Mouse (Mus musculus) gastrocnemius, postnatal 4 days (tissue): ENCODE measurements around the gene Plod3. TPM values are rescaled to one million over a fixed set of nuclear protein-coding genes. Genes with fewer than 3 reads are reported as not detected.
"Not testable (repeated sequence)": the region's sequence is repeated elsewhere in the genome, so short reads cannot be mapped to it uniquely, and the experiment has no call there.

Experiments
- DNase-seq, 2 experiments: peaks; one replicate each; pipeline ENCODE4 v3.0.0; 2021 to 2022; ENCODE audit warnings: low spot score in 2 of 2, mixed read lengths in 2 of 2
- long read RNA-seq, 2 experiments: library from polyadenylated mRNA; stranded (forward); transcript quantifications; one replicate each; pipeline ENCODE4 v2.0.0; 2021
- total RNA-seq, 2 experiments: library from RNA; stranded (reverse); gene quantifications; 2 replicates each; pipeline ENCODE4 v1.2.3; 2021

Gene Plod3
- 10 to 100 TPM; 40.9 to 46.4 TPM for total RNA-seq
- long read RNA-seq, experiment 1, transcript Plod3-201 (19 exons, 3,280 nt) = major isoform, 46 of 65 reads
- long read RNA-seq, experiment 1, partial matches to known transcripts = 13 of 65 reads
- long read RNA-seq, experiment 1, other reads (novel, unspliced or antisense) = 6 of 65 reads
- long read RNA-seq, experiment 2, transcript Plod3-201 (19 exons, 3,280 nt) = major isoform, 48 of 66 reads
- long read RNA-seq, experiment 2, partial matches to known transcripts = 6 of 66 reads
- long read RNA-seq, experiment 2, other reads (novel, unspliced or antisense) = 12 of 66 reads

DNA sequence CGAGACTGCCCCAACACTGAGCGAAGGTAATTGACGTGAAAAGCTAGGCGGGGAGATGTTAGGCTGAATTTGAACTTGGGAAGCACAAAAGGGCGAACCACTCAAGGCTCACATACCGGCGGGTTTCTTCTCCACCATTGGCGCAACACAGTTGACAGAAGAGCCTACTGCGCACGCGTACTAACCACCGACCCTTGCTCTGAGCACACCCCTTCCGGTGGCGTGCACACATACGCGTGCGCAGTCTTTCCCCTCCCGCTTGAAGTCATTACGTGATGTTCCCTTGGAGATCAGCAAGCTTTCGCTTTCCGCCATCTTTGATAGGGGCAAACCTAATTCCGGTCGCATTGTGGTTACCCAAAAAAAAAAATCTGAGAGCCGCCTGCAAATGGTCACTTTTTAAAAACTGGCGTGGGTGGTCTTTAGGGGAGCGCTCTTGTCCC is at the start of gene Plod3:
Gene Plod3, plus strand, starts transcription at position 325 of the 443 bp plus-strand sequence.
- peak; percentile 92 to 97 for DNase-seq

DNA sequence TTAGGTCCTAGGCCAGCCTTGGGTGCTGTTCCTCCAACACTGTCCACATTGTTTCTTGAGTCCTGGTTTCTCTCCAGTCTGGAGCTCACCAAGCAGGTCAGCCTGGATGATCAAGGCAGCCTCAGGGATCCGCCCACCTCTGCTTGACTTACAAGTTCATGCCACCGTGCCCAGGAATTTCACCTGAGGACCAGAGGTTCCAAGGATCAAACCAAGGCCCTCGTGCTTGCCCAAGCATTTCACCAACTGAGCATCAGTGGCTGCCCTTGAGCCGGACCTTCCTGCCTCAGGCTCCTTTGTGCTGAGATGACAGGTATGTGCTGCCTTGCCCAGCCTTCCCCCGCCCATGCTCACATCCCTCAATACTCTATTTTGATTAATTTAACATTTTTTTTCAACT is 49.2 kb upstream of the Plod3 start:
- DNase-seq = no peak

DNA sequence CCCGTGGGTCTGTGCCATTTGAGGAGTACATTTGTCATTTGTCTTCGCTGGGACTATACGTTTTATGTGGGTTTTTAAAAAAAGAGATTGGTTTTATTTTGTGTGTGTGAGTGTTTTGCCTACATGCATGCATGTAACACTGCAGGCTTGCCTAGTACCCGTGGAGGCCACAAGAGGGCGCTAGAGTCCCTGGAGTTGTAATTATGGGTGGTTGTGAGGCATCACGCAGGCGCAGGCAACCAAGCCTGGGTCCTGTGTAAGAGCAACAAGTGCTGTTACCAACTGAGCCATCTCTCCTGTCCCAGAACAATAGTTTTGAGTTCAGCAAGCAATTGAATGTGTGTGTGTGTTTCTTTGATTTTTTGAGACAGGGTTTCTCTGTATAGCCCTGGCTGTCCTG is 47.5 kb upstream of the Plod3 start:
- no peak for DNase-seq

DNA sequence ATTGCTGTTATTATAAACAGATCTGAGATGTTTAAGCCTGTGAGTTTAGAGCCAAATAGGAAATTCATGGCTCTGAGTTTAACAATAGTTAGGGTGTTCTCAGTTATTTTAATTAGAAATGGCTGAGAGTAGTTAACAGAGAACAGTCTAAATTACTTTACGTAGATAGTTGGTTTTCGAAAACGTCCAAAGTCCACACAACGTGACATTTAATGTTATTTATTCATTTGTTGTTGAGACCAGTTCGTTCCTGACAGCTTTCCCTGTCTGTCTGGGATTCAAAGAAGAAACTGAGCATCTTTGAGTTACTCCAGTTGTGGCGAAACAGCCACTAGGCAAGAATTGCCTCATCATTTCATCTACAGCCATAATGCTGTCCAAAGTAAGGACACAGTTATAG is 46.8 kb upstream of the Plod3 start:
- DNase-seq = not testable (repeated sequence)

DNA sequence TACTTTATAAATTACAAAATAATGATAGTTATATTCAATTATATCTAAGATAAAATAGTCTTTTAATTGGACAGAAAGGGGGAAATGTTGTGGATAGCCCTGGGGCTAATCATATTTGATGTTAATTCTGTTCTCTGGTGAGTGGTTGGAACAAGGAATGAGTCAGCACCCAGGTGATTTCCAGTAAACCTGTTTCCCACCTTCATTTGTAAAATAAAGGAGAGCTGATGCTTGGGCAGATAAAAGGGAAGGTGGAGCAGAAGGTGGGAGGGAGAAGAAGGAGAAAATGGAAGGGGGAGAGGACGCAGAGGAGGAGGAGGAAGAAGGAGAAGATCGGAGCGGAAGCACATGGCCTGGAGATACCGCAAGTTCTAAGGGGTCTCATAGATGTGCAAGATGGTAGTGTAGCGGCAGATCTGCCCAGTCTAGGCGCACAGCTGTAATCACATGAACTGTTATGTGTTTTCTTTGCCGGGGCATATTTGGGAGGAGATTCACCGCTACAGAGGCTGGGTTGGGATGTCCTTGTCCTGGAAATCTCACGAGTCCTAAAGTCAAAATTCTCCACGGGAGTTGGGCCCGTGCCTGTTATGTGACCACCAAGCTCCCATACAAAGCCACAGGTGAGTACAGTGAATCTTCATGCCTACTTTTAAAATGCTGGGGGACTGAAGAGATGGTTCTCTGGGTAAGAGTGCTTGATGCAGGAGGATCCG is 45.8 kb upstream of the Plod3 start:
- DNase-seq = no peak

DNA sequence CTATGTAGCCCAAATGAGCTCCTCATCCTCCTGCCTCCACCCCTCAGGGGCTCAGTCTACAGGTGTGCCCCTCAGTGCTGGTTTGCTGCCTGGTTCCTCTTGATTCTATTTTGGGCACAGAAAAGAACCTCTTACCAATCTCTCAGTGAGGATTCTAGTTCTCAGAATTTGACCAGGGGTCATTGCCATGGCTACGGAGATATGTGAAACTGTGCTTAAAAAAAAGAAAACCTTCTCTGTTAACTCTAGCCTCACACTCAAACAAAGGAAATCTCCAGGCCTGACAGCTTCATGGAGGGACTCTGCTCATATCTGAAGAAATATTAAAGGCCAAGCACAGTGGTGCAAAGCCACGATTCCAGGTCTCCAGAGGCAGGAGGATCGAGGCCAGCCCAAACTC is 44.0 kb upstream of the Plod3 start:
- no peak for DNase-seq

DNA sequence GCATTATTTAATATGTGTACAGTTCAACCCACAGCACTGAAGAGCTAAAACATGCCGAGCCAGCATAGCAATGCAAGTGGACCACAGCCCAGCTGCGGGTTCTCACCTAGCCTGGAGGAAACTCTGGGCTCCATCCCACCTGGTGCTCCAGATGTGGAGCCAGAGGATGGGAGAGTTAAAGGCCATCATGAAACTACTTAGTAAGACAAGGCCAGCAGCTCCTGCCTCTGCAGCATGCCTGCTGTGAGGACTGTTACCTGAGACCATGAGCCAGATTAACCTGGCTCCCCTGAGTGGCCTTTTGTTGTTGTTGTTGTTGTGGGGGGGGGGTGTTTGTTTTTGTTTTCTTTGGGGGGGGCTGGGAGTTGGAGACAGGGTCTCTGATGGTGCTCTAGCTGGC is 43.4 kb upstream of the Plod3 start:
- no peak for DNase-seq

DNA sequence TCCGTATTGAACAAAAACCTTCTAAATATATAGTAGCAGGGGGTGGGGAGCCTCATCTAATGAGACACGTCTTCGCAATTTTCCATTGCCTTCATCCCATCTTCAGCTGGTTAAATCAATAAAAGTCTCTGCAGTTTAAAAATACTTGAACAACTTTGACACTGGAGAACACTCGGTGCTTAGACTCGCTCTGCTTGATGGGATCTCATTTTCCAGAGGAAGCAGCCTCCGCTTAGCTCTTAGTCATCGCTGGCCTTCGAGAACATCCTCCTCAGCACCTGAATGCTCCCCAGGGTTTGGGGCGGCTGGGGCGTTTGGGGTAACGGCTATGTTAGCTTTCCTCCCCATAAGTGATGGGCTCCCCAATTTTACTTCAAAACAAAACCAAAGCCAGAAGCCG is 41.7 kb upstream of the Plod3 start:
- DNase-seq = no peak

DNA sequence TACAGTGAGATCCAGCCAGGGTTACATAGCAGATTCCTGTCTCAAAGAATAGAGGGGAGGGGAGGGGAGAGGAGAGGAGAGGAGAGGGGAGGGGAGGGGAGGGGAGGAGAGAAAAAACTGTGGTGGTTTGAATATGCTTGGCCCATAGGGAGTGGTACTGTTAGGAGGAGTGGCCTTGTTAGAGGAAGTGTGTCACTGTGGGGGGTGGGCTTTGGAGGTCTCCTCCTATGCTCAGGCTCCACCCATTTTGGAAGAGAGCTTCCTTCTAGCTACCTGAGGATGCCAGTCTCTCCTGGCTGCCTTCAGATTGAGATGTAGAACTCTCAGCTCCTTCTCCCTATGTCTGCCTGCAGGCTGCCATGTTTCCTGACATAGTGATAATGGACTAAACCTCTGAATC is 38.9 kb upstream of the Plod3 start:
- DNase-seq = no peak

DNA sequence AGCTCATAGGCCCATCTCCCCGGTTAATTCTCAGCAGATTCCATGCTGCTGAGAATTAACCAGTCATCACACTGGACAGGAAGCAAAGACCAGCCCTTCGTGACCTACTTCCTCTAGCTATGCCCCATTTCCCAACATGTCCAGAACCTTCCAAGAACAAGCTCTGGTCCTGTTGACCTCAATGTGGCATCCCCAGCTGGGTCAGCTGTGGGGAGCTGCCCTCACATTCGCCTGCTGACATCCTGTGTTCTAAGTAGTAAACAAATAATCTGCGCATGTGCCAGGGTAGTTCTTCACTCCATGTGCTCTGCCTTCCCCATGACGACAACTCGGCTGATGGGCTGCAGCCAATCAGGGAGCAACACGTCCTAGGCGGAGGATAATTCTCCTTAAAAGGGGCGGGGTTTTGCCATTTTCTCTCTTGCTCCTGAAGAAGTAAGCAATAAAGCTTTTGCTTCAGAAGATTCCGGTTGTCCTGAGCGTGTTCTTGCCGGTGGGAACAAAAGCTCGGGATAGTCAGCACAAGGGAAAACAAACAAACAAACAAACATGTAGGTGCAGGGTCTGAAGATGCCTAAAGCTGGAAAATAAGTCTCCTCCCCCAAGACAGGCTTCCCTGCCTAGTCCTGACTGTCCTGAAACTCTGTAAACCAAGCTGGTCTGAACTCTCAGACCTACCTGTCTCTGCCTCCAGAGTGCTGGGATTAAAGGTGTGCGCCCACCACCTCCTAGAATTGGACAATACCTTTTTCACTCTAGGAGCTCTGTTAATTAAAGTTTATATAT is 37.1 kb upstream of the Plod3 start:
- not testable (repeated sequence) for DNase-seq

DNA sequence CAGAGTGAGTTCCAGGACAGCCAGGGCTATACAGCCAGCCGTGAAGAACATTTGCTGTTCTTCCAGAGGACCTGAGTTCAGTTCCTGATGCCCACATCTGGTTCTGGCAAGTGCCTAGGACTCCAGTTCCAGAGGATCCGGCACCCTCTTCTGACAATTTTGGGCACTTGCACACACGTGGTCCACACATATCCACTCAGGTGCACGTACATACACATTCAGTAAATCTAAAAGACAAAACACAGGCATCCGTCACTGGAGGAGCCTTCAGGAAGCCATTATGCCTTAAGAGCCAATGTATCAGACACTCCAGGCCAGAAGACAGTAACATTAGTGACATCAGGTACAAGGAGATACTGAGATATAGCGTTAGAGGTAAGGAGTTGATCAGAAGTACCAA is 36.3 kb upstream of the Plod3 start:
- DNase-seq = no peak

DNA sequence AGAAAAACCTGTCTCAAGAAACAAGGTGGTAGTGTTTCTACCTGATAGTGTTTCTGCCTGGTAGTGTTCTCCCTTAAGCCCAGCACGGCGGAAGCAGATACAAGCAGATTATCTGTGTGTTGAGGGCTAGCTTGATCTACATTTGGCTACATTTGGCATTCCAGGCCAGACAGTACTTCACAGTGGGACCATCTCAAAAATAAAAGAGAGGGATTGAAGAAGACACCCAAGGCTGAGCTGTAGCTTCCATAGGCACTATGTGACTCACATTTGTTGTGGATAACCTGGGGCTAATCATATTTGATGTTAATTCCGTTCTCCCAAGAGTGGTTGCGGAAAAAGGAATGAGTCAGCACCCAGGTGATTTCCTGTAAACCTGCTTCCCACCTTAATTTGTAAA is 34.7 kb upstream of the Plod3 start:
- no peak for DNase-seq

DNA sequence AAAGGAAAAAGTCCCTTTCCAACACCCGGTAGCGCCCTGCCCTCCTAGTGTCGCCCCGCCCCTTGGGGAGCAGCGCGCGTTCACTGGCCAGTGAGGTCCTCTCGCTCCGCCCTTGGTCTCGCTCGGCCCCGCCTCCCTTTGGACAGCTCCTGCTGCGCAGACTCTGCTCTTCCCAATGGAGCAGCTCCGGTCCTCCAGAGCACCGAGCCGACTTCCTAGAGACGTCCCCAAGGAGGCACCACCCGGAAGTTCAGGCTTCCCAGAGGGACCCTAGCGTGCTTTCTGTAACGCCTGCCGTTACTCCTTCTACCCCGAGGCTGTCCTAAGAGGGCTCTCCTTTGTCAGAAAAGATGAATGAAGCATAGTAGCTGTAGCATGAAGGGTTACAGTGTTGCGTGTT is 33.8 kb upstream of the Plod3 start, which contains the start of gene Fis1:
Gene Fis1, plus strand, starts transcription at position 261 of the 400 bp plus-strand sequence.
- DNase-seq = peak; percentile 93 to 97

DNA sequence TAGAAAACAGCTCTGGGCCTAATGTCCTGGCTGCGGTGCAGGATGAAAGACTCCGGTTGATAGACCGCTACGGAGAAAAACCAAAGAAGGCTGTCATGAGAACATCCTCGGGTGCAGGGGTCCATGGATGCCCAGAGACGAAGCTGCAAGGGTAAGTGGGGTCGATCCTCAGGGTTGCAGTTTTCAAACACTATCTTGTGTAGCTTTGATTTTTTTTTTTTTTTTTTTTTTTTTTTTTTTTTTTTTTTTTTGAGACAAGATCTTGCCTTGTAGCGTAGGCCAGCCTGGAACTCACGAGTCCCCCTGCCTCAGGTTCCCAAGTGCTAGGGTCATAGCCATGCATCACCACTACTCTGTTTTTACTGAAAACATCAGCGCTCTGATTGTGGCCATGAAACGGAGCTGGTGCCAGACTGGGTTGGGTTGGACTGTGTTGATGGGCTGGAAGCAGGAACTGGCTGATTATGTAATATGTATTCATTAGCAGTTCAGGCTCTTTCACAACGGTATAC is 33.3 kb upstream of the Plod3 start:
- DNase-seq = peak in 1 of 2 experiments; percentile 32

DNA sequence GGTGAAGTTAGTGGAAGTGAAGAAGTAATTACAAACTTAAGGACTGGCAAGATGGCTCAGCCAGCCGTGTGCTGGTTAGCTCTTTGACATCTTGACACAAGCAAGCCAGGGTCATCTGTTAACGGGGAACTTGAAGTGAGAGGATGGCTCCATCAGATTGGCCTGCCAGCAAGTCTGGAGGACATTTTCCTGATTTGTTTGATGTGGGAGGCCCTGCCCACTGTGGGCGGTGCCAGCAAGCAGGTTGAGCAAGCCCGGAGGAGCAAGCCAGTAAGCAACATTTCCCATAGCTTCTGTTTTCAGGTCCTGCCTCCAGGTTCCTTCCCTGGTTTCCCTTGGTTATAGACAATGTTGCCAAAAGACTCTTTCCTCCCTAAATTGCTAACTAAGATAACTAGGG is 31.2 kb upstream of the Plod3 start:
- no peak for DNase-seq

DNA sequence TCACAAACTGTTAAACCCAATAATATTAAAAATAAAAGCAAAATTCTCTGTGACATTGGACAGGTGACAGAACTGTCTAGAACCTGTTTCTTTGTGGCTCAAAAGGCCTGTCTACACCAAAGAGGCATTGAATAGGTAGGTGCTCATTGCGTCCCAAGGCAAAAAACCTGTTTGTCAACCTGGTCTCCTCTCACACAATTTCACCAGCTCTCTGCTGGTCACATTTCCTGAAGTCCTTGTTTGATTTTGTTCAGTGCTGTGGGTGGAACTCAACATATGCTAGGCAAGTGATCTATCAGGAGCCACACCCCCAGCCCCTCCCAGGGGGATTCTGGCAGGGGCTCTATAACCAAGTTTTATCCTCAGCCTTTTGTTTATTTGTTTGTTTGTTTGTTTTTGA is 29.6 kb upstream of the Plod3 start:
- no peak for DNase-seq

DNA sequence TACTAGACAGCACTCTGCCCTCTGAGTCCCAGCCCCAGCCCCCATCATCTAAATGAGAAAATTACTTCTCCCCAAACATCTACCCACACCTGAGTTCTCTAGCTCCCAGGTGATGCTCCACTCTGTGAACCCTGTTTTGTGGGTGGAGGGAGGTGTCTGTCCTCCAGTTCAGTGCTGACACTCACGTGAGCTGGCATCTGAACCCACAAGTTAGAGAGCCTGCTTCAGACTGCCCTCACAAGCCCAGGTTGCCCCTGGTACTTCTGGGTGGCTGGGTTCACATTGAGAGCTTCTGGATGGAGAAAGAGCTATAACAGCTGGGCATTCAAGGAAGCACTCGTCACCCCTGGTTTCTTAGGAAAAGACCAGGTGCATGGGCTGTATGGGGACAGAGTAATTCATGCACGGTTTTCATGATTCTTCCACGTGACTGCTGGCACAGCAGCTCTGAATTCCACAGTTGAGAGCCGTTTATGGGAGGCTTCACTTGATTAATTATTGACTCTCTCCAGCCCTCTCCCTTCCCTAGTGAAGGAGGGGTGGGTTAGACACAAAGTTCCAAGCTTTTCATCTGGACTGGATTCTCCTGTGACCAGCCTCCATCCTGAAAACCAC is 27.7 kb upstream of the Plod3 start:
- no peak for DNase-seq

DNA sequence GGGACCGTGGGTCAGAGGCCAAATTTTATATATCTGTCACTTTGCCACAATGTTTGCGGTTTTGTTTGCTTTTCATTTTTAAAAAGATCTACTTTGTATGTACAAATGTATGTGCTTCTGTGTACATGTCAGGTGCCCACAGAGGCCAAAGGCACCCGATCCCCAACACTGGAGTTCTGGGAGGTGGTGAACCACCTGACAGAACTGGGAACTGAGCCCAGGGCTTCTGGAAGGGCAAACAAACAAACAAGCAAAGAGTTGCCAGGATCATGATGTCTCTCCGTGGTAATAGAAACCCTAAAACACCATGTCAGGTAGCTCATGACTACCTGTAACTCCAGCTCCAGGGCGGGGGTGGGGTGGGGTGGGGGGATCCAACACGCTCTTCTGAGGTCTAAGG is 26.8 kb upstream of the Plod3 start:
- DNase-seq = no peak

DNA sequence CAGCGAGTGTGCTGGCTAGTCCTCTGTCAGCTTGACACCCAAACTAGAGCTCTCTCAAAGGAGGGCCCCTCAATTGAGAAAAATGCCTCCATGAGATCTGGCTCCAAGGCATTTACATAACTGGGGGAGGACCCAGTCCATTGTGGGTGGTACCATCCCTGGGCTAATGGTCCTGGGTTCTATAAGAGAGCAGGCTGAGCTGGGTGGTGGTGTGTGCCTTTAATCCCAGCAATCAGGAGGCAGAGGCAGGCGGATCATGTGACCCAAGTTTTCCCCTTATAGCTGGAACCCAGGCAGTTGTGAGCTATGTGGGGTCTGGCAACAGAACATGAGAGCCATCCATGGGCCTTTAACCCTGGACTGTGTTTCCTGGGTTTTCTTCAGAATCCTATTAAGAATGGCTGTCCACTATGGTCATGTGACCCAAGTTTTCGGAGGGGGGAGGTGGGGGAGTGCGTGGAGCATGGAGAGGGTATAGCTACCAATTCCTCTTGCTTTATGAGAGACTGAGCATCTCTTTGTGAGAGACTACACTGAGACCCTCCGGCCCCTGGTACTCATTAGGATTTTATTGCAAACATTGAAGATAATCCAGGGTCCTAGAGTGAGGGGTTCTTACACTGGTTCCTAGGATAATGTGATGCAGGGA is 25.4 kb upstream of the Plod3 start:
- no peak for DNase-seq

DNA sequence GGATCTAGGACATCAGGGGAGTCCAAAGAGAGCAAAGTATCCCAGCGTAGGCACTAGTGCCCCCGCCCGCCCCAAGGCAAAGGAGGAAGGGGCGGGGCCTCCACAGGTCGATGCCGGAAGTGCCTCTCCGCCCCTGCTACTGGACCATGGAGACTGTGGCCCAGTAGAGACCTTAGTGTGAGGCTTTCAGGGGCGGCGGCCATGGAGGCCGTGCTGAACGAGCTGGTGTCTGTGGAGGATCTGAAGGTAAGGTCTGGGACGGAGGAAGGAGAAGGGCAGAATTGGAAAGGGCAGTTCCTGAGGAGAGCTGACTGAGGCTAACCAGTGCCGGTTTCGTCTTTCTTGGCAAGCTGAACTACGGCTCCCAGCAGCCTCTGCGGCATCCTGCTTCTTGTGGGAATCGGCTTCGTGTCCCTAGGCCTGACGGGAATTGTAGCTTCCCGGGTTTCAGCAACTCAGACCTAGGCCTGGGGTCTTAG is 24.8 kb upstream of the Plod3 start:
- DNase-seq = peak; percentile 69 to 90

DNA sequence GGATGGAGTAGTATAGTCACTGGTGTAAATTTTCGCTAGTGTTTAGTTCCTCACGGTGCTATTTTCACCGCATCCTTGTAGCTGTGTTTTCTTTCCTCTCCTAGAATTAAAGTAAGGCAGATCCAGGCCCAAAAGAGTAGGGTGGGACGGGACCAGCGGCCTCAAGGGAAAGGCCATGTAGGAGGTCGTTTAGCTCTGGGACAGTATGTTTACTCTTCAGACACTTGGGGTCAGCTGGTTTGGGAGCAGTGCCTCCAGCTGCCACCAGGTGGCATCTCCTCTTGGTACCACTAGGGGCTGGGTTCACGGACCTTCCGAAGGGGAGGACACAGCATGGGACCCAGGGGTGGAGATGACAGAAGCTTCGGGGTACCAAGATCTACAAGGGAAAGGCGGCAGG is 24.3 kb upstream of the Plod3 start:
- peak; percentile 64 to 84 for DNase-seq
